Mouse (Mus musculus): ENCODE results near the gene Ankrd13b.

Gene Ankrd13b

DNA sequence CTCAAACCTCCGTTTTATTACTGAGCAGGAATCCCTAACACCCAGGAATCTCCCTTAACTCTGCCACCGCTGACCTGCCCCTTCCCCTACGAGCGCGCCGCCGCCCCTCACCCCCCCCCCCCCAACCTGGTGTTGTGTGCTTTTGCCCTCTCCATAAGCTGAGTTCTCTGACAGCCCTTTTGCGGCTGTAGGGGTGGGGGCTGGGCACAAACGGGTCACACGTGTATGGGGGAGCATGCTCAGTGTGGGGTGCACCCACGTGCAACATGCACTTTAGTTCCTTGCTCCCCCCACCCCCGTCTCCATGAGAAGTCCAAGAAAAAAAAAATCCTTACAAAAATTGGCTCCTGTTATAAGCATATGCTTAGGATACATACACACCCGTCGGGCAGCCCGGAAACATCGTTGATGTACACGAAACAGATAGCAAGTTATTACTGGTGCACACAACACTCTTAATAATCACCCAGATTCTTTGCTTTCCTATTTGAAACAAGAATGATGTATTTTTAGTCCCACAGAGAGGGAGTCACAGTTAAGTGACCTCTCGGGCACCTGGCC is 2.9 kb upstream of the Ankrd13b start:
- no peak for DNase-seq (ENCODE audit: low read depth, low spot score)

DNA sequence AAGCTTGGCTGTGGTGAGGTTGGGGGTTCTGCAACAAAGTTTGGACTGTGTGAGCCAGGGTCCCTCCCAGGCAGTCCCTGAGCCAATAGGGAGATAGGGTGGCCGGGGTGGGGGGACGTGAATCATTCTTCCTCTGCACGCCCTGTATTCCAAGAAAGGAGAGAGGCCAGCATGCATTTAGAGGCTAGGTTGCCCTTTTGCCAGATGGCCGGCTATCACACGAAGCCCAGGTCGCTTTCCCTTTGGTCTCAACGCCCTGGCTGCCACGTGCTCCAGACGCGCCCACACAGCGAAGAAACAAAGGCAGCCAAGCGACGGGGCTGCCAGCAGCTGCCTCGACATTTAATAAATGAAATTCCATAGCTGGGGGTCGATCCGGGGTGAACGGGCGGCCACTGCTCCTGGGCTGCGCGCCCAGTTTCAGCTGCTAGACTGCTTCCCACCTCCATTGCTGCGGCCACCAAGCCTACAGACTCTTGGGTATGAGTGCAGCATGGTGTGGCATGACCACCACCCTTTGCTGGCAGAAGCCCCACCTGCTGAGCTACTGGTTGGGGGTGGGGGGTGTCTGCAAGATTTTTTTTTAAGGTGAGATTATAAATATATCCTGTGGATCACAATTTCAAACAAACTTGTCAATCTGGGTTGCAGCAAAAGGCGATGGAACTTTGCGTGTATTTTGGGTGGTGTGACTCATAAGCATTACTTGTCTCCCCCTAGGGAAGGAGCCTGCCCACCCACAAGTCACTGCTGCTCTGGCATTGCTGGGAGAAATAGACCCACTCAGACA is 2.2 kb upstream of the Ankrd13b start:
- no peak for DNase-seq (ENCODE audit: low read depth, low spot score)

DNA sequence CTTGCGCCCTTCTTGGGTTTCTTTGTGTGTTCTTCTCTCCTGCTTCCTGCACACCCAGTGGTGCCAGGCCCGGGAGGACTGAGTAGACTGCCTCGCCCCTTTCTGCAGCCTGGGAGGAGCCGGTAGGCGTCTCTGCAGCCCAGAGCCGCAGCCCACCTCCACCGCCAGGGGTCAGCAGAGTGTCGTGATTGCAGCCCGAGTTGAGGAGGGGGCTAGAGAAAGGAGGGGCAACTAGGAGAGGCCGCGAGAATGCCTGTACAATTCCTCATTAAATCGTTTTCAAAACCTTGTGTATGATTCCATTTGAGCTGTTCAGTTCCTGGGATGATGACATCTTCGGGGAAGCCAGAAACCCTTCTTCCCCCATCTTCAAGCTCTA is 1.6 kb upstream of the Ankrd13b start:
- DNase-seq (ENCODE audit: low read depth, low spot score) = peak; percentile 95

DNA sequence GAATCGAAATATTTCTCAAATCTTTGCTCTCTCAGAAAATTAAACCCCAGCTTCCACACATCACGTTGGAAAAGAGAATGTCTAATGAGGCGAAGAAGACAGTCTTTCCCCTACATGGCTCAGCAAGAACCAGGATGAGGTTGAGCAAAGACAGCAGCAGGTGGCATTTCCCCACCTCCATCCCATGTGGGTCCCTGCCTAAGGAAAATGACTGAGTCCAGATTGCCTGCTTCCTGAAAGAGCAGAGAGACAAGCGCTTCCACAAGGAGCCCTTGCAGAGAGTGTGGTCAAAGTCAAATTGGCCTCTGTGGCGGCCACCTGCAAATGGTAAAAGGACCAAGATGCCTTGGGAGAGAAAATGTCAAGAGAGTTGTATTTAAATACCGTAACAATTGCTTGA is 973 bp upstream of the Ankrd13b start:
- DNase-seq (ENCODE audit: low read depth, low spot score) = no peak

DNA sequence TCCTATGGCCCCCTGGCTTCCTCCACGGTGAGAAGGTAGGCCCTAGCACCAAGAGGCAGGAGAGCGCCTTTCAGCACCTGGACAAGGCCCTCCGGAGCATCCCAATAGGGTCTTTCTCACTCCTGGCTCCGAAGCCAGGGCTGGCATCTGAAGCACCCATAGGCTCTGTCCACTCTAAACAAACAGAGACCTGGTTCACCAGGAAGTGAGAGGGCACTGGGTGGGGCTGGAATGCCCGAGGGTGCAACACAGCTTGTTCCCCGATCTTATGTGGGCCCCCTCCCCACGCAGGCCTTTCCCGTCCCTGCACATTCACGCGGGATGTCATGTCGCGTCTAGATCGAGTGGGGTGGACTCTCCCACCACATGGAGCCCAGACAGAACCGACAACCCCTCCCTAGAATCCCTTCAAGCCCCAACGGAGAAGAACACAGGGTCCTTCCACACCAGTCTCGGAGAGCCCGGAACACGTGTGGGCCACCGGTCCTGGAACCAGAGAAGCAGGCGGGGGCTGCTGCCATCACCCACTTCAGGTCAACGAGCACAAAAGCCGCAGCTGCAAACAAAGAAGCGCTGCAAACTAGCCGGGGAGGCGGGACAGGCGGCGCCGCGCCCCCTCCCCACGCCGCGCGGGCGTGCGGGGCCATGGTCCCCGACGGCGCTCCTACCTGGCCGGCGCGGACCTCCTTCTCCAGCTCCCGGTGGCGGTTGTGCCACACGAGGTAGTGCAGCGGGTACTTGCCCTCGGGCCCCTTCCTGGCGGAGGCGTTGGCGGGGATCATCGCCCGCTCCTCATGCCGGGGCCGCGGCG is 502 bp downstream of the Ankrd13b start:
- DNase-seq (ENCODE audit: low read depth, low spot score) = peak; percentile 29

DNA sequence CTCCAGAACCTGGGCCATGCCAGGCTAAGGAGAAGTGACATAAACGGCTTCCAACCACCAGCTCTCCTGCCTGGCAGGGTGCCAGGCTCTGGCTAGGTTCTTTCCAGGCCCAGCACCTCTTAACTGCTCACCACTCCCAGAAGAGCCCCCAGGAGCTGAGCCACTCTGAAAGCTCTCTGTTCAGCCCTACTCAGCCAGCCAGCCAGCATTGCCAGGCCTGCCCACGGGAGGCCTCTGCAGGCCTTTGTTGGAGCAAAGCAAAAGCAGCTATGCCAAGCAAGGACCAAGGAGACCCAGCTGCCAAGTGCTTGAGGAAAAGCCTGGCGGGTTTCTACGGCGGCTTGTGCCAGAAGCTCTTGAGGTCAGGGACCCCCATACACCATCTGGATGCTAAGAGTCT is 2.7 kb downstream of the Ankrd13b start:
- no peak for DNase-seq (ENCODE audit: low read depth, low spot score)

DNA sequence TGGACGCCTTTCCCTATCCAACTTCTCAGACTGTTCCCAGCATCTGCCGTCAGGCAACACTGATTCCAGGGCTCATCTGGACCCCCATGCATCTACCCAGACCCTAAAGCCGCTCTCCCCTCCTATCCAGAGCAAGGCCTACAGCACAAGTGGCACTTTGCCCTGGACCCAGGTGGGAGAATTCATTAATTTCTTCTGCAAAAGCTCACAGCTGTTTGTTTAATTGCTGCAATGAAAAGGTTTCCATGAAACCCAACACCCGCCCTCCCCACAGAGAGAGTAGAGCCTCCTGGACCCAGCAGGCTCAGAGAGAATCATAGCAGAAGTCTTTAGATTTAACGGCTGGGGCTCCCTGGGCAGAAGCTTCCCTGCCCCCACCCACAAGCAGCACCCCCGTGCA is 4.2 kb downstream of the Ankrd13b start:
- no peak for DNase-seq (ENCODE audit: low read depth, low spot score)

DNA sequence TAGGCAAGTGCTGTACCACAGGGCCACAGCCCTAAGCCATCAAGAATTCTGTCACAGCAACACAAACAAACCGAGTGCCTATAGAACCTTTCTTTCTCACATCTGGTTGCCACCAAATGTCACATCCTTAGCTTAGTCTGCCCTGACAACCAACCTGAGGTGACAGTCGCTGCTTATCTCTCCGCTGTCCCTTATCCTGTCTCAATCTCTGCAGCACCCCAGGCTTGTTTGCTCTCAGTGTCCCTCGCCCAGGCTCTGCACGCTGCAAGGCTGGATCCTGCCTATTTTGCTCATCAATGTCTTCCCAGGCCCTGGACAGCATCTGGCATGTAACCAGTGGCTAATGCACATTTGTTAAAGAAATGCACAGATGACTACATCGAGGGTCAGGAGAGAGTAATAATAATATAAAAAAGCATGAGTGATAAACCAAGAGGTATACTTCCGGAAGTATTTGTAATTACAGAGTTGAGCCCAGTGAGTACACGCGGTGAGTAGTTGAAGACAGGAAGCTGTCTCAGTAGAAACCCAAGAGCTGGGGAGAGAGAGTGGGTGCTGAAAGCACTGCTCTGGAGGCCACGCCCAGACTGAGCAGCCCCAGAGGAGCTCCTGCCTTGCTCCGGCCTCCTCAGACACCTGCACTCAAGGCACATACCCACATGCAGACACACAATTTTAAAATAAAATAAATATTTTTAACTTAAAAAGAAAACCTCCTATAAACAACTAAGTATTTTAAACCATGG is 5.8 kb downstream of the Ankrd13b start:
- DNase-seq (ENCODE audit: low read depth, low spot score) = peak; percentile 49

DNA sequence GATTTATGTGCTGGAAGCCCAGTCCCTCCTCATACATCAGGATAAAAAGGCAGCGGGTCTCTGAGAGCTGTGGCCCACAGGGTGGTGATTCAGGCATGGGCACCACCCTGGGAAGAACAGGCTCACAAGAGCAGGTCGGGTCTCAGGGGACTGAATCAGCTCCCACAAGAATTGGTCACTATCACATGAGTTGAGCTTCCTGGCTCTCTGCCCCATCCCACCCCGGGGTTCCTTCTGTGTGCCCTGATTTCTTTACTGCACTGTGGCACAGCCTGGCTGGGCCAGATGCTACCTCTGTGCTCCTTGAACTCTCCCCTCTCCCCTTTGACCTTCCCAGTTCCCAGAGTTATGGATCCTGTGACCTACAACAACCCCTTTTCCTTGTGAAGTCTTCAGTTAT is 6.4 kb downstream of the Ankrd13b start:
- peak; percentile 22 for DNase-seq (ENCODE audit: low read depth, low spot score)

DNA sequence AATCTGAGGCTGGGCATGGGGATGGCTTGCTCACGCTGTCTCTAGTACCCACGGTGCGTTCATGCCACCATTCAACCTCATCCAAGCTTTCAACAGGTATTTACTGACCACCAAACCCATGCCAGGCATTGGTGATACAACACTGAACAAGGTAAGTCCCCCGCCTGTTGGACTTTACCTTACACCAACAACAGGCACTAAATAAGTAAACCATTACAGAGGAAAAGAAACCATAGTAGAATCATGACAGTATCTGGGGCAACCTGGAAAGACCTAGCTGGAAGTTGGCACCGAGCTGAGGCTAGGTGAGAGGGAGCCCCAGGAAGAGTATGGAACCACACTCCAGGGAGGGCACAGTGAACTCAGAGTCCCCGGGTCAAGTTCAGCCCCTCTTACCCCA is 12.6 kb downstream of the Ankrd13b start:
- DNase-seq (ENCODE audit: low read depth, low spot score) = no peak

DNA sequence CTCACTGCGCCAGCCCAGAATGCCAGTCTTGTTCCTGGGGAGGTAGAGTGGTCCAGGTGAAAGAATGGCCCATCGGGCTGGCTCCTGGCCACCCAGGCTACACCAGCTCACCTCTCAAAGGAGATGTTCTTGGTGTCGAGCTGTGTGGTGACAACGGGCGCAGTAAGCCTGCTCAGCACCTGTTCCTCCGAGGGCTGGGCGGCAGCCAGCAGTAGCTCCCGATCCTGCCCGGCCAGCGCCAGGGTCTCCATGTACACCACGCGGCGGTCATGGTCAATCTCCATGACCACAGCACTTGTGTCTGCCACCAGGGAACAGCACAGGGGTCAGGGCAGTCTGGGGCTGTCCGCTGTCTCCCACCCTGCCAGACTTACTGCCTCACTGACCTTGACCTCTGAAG is 13.3 kb downstream of the Ankrd13b start:
- DNase-seq (ENCODE audit: low read depth, low spot score) = no peak

DNA sequence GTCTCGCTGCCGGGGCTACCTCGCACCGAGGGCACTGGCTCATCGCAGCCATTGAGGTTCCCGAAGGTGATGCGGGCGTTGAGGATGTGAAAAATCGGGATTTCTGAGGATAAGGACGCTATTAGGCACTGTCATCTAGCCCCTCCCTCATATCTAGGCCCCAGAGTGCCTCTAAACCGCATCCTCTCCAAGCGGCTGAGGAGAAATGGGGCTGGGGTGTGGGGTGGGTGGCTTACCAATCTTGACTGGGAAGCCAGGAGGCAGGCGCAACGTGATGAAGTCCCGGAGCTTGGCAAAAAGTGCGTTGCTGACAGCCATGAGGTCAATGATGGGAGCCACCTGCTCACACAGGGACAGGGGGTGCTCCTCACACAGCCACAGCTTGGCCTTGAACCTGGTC is 16.7 kb downstream of the Ankrd13b start:
- no peak for DNase-seq (ENCODE audit: low read depth, low spot score)

DNA sequence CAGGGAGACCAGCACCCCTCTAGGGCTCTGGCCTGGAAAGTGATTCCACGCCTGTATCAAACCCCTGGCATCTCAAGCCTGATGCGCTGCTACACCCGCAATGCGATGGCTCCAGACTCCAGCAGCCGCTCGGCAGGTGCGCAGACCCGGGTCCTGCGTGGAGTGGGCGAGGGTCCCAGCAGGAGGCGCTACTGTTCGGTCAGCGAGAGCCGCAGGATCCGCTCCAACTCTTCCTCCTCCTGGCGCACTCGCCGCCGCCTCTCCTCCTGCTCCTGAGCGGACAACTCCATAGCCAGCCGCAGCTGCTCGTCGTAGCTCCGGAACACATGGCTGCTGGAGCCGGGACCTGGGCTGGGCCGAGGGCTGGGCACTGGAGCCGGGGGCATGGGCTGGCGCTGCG is 18.1 kb downstream of the Ankrd13b start:
- peak; percentile 76 for DNase-seq (ENCODE audit: low read depth, low spot score)

DNA sequence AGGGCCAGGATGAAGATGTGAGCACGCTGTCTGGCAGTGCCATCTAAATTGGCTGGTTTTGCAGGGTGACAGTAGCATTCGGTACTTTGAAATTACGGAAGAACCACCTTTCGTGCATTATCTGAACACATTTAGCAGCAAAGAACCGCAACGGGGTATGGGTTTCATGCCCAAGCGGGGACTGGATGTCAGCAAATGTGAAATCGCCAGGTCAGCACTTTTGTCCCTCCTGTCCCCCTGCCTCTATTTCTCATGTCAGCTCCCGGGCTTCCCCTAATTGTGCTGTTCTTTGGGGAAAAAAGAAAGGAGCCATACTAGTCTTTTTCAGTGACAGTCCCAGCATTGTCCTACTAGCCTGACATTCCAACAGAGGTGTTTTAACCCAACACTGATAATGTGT is 21.1 kb downstream of the Ankrd13b start:
- no peak for DNase-seq (ENCODE audit: low read depth, low spot score)

DNA sequence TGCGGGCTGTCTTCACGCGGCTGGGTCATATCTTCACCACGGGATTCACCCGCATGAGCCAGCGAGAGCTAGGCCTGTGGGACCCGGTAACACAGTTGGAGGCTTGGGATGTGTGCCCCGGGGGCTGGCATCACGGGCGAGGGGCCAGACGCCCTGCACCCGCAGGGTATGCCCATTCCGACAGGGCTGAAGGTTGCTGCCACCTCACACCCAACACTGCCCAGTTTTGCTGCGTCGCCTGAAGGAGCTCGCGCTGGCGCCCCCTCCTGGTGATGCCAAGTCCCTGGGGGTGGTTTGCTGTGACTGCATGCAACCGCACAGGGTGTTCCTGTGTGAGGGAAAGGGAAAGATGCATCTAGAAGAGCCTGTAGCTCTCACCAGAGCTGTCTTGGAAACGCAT is 21.7 kb downstream of the Ankrd13b start:
- peak; percentile 87 for DNase-seq (ENCODE audit: low read depth, low spot score)

DNA sequence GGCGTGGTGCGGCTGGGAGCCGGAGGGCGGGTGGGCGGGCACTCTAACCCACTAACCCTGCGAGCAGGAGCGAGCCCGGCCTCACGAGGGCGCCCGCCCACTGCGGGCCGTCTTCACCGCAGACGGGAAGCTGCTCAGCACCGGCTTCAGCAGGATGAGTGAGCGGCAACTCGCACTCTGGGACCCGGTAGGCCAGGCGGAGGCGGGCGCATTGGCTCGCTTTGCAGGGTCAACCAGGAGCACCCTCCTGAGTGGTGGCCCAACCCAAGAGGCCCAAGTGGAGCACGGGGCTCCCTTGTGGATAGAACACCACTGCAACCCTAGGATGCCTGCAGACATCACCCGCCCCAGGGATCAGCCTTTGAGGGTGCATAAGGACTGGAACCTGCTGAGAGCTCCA is 22.3 kb downstream of the Ankrd13b start:
- peak; percentile 91 for DNase-seq (ENCODE audit: low read depth, low spot score)

DNA sequence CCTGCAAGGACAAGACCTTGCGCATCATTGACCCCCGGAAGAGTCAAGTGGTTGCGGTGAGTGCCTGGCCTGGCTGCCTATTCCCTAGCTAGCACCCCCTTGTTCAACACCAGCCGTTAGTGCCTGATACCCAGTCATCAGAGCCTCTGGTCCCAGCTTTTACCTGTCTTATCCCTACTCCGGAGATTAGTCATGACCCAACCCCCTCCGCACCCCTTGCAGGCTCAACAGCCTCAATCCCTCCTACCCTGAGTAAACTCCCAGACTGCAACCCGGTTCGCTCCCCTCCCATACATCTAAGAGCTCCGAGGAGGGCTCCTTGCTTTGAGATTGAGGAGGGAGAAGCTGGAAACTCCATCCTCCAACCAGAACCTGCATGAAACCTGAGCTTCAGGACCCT is 22.9 kb downstream of the Ankrd13b start:
- DNase-seq (ENCODE audit: low read depth, low spot score) = no peak

DNA sequence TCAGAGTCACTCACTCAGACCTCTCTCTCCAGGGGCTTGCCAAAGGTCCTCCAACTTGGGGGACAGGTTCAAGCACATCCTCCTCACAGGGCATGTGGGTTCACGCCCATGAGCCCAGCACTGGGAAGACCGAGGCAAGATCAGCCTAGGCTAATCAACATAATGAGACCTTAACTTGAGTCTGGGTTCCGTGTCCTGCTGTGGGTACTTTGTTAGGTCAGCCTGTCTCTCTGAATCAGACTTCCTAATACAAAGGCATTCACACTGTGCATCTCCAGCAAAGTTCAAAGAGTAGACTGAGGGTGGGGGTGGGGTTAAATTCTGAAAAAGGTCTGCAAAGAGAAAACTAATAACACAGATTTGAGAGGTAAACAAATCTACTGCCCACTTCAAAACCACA is 24.4 kb downstream of the Ankrd13b start:
- peak; percentile 21 for DNase-seq (ENCODE audit: low read depth, low spot score)

DNA sequence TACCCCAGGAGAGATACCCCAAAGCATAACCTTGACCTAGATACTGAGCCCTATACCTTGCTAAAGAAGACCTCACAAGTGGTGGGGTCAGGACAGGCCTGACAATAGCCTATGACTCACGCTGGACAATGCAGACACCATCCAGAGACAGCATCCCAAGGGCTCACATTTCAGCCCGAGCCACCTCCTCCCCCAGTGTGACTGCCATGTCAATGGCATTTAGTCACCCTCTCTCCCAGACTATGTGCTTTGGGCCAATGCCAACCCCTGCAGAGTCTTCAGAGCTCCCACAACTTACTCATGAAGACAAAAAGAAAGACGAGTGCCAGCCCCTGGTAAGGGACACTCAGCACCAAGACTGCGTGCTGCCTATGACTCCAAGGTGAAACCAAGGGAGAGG is 24.8 kb downstream of the Ankrd13b start:
- DNase-seq (ENCODE audit: low read depth, low spot score) = no peak

DNA sequence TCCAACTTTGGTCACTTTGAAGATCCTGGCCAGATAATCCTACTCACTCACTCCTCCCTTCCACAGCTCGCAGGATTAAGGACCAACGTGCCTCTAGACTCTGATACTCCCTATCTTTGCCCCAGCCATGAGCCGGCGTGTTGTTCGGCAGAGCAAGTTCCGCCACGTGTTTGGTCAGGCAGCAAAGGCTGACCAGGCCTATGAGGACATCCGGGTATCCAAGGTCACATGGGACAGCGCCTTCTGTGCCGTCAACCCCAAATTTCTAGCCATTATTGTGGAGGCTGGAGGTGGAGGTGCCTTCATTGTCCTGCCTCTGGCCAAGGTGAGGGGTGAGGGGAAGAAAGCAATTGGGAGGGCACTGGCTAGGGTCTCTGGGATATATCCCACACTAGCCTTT is 25.7 kb downstream of the Ankrd13b start:
- DNase-seq (ENCODE audit: low read depth, low spot score) = no peak

DNA sequence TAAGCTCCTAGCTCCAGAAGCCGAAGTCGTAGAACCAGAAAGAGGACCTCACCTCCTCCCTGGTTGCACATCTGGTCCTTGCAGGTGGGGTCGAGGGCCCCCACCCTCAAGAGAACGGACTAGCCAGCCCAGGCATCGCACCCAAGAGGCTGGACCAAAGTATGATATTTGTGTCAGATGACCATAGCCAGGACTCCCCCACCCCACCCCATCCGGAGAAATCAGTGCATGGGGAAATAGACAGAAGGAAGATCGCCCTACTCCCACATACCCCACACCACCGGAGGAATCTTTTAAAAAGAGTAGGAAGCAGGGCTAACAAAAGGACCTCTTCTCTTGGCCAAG is 26.4 kb downstream of the Ankrd13b start:
- no peak for DNase-seq (ENCODE audit: low read depth, low spot score)

All from ZHBTc4 (cell line).